Mouse (Mus musculus) gastrocnemius, postnatal 10 days (tissue): Measurements from ENCODE around the gene Gm10135. TPM values are rescaled to one million over a fixed set of nuclear protein-coding genes. Genes with fewer than 3 reads are reported as not detected.
"Not testable (repeated sequence)": the region's sequence is repeated elsewhere in the genome, so short reads cannot be mapped to it uniquely, and the experiment has no call there.

Experiments used
- DNase-seq: peaks from one replicate; pipeline ENCODE4 v3.0.0; 2021; ENCODE audit warnings: mixed read lengths
- total RNA-seq, 2 experiments: library from RNA; stranded (reverse); gene quantifications; 2 replicates each; pipeline ENCODE4 v1.2.3; 2021

Gm10135 gene
- total RNA-seq, 2 experiments from 2014 or later = not detected

DNA sequence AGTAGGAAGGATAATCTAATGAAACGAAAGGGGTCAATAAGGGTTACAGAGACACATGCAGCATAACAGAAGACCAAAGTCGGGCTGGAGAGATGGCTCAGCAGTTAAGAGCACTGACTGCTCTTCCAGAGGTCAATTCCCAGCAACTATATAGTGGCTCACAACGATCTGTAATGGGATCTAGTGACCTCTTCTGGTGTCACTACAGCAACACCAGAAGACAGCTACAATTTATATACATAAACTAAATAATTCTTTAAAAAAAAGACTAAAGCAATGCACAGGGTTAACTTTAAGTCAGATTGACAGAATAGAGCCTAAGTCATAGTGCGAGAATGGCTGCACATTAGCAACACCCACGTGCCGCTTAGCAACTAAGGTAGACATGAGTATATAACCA is 14.4 kb downstream of the Gm10135 start:
- DNase-seq = no peak

DNA sequence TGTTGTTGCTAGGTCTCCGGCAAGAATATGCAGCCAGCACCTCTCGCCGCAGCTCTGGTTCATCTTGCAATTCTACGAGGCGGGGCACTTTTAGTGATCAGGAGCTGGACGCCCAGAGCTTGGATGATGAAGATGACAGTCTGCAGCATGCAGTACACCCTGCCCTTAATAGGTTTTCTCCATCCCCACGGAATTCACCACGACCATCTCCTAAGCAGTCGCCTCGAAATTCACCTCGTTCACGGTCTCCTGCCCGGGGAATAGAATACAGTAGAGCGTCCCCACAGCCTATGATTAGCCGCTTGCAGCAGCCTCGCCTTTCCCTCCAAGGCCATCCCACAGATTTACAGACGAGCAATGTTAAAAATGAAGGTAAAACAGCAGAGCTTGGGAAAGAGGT is 17.2 kb downstream of the Gm10135 start:
- DNase-seq = no peak

DNA sequence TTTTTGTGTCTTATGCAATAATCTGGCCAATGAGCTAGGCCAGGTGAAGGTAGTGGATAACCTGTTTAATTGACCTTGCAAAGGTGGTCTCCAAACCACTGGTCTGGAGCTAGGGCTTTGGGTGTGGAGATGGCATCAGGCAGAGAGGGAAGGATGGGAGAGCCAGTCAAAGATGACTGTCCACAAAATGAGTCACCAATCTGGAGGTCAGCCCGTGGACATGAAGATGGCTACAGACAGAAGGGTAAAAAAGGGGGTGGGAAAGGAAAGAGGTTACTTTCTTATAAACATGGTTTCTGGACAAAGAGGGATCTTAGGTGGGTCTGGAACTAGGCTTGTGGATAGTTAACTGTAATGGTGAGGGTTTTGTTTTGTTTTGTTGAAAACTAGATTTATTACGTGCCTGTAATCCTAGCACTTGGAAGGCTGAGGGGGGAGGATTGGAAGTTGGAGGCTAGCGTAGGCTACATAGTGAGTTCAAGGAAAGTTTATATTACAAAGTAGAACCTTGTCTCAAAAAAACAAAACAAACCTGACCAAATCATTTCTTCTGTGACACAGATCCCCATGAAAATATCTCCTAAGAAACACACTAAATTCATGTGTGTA is 20.4 kb downstream of the Gm10135 start:
- no peak for DNase-seq

DNA sequence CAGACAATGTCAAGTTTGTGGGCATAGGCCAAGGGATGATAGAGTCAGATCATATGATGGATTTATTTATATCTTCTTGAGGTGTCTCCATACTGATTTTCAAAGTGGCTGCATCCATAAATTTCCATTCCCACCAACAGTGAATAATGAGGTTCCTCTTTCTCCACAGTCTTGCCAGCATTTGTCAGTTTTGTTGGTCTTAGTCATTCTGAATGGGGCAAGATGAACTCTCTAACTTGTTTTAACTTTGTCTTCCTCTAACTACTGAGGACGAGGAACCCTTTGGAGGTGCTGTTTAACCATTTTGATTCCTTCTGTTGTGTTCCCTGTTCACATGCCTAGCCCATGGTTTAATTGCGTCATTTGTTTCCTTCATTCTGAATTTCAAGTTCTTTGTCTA is 24.2 kb downstream of the Gm10135 start:
- no peak for DNase-seq

DNA sequence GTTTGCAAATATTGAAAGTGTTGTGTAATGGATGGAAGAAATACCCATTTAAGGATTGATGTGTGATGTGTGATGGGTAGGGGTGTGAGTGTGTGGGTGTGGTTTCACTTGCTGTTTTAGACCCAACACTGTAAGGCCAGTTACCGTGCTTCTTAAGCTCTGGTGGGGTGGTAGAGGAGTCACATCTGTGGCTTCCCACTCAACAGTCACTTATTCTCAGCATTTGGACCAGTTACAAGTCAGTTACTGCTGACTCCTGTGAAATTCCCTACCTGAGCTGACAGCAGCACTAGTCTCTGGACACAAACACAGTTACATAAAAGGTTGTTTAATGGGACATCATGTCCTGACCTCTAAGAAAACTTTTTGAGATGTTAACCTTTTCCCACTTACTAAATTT is 26.4 kb downstream of the Gm10135 start:
- DNase-seq = no peak

DNA sequence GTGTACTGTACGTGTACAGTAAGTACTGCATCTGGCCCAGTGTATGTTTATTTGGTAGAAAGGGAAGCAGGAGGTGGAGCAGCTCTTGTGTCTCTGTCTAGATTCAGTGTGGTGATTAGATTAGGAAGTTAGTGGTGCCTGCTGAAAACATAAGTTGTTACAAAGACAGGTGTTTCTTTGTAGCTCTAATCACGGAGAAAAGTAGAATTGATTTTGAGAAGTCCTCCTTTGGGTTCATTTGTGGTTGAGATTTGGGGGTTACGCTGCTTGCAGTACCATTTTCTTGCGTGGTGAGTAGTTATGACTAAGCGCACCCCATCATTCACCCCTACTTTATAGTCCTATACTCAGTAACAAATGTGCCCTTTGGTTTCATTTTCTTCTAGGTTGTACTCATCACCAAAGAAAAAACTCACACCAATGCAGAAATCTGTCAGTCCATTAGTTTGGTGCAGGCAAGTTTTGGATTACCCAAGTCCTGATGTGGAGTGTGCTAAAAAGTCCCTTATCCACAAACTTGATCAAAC is 33.5 kb downstream of the Gm10135 start:
- no peak for DNase-seq

DNA sequence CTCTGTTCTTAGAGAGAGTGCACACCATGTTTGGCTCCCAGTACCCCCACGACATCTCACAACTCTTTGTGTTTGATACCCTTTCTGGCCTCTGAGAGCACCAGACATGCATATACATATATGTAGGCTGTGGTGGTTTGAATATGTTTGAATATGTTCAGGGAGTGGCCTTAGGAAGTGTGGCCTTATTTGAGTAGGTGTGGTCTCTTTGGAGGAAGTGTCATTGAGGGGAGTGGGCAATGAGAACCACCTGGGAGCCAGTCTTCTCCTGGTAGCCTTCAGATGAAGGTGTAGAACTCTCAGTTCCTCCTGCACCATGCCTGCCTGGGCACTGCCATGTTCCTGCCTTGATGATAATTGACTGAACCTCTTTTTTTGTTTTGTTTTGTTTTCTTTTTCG is 35.2 kb downstream of the Gm10135 start:
- DNase-seq = no peak

DNA sequence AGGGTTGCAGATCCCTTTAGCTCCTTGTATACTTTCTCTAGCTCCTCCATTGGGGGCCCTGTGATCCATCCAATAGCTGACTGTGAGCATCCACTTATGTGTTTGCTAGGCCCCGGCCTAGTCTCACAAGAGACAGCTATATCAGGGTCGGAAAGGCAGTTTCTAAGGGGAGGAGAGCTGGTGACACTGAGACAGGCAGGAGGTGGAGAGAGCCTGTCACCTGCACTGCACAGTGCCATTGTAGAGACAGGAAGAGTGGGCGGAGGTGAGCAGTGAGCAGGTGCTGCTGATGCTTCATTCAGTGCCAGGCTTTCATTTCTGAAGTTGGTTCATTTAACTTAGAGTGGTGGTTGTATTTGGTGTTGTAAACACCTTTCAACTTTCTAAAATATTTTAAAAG is 36.1 kb downstream of the Gm10135 start:
- not testable (repeated sequence) for DNase-seq

DNA sequence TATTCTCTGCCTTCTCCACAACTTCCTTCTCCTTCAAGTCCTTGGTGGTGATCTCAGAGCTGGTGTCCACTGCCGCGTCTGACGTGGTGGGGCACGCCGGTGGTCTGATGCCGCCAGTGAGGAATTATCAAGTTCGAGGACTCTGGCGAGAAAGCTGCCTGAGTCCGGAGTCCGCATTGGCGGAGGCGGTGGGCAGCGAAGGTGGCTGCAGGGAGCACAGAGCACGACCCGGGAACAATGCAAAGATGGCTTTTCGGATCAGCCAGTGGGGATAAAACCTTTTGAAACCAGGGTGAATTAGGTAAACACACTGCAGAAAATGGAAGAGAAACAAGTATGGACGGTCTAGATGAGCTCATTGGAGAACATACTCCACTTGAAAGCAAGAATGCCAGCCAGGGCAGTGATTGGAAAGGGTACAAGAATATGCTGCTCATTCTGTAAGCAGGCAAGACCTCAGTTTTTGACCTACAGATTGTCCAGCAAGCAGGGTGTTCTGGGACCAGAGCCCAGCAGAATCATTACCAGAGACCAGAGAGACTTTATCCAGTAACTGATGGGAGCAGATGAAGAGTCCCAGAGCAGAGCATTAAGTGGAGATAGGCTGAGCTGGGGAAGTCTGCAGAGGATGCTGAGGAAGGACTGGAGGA is 41.4 kb downstream of the Gm10135 start:
- DNase-seq = no peak

DNA sequence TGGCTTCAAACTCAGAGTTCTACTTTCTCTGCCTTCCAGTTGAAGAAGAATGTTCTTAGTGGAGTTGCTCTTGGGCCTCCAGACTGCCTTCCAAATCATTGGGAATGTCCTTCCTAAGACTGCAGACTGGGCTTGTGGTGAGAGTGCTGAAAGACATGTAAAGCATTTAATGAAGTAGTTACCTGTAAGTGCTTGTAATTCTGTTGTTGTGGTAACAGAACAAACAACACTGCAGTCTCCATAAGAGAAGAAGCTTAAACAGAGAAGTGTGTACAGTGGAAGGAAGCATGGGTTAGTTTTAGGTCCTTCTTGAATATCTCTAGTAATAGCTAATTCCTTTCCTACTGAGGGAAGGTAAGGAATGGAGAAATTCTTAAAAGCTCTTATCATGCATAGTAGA is 47.4 kb downstream of the Gm10135 start:
- DNase-seq = no peak

DNA sequence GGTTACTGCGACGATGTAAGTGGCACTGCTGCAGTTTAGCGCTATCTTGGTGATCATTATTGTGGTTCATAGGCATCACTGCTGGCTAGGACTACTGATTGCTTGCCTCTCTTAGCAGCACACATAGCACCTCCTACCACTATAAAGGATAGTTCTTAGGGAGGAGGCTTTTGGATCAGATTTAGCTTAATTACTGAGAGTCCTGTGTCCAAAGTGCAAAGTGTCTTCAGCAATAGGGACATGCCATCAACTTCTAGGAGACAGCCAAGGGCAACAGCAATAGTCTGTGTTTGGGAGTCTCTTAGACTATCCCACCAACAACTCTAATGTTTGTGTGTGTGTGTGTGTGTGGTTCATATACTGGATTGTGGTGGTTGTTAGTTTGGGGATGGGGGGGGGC is 51.7 kb downstream of the Gm10135 start:
- DNase-seq = no peak

DNA sequence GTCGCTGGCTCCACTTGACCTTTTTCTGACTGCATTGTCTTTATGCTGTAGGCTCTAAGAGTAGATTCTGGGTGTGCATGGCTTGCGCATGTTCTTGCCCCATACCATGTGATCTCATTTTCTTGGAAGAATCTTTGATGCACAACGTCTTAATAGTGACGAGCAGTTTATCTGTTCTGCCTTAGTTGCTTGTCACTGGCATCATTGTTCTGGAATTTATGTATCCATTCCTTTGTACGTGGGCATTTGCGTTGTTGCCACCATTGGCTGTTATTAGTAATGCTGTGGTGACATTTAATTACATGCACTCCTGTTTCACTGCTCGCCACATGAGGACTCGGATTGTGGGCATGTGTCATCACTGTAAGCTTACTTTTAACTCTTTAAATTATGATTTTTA is 53.3 kb downstream of the Gm10135 start:
- no peak for DNase-seq

DNA sequence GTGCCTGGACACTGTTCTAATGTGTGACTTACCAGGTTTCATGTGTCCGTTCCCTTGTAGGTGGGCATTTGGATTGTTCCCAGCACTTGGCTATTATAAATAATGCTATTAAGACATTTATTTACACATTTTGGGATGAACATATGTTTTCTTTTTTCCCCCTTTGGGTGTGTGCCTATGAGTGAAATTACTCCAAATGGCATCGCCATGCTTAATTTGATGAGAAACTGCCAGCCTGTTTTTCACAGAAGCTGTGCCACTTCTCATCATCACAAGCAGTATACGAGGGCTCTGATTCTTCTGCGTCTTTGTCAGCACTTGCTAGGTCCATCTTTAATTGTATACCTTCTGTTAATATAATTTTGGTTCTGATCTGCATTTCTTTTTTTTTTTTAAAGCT is 54.1 kb downstream of the Gm10135 start:
- no peak for DNase-seq

DNA sequence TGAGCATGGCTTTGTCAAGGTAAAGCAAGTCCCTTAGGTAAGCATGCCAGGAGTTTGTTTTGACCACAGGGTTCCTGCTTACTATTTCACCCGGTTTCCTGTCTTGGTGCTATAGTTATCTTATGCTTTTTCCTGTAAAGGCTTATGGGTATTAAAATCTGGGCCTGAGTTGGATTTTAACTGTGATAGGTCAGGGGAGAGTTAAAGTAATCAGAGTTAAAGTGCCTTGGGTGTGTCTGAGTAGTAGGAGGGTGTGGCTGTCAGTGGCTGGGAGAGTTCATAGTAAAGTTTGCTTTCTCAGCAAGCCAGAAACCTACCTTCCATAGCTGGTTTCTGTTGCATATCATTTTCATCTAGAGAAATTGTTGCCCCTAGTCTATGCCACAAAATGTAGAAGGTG is 57.7 kb downstream of the Gm10135 start:
- no peak for DNase-seq

DNA sequence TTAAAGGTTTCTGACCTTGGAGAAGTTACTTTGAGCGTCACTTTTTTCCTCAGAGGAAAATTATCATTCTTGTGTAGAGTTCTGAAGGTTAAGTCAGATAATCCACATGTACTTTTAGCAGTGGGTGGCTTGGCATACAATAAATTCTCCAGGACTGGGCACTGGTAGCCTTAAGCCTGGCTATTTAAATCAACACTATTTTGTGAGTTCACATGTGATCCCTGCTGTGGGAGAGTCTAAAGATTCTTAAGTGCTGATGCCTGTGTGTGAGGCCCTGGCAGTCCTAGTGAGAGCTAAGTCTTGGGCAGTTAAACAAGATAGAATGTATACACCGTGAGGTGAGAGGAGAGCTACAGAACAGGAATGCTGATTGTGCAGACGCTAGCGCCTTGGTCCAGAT is 58.5 kb downstream of the Gm10135 start:
- no peak for DNase-seq

Other genes starting within 250 kb of the Gm10135 start
- not detected for gene Txk, start 221.9 kb downstream of the Gm10135 start, total RNA-seq
- 1 to 10 TPM; 2.3 to 4.3 TPM for gene Tec, start 106.2 kb downstream of the Gm10135 start, total RNA-seq
- gene Slain2, start 60.4 kb downstream of the Gm10135 start, total RNA-seq = 10 to 100 TPM; 80.4 to 87.9 TPM
- not detected for gene Slc10a4, start 32.2 kb upstream of the Gm10135 start, total RNA-seq